Mouse (Mus musculus): ENCODE measurements at regions not wholly inside any gene's neighbourhood (a gene's known extent, or its start where the extent isn't known, plus 50 kb on each side); places are given as distances from the start of the nearest gene placed in this dataset.

DNA sequence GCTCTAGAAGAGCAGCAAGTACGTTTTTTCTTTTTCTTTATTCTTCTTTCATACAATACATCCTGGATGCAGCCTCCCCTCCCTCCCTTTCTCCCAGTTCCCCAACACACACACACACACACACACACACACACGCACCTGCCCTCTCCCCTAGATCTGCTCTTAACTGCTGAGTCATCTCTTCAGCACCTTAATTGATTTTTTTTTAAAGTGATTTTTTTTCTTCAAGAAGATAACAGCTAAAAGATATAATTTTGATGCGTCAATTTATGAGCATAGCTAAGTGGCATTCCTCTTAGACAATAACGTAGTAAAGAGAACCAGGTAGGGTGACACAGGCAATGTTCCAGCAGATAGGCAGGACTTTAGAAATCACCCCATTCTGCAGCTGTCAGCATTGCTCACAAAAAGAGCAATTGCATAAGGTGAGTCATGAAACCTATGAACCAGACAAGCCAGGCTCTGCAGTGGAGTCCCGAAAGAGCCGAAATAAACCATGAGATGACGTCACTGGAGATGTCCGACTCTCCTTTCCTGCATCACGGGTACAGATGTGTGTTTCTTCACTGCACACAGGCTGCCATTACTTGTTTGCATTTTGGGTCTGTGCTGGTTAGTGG lies 63.9 kb upstream of the Tnrc6a start:
- Histone ChIP-seq H3K4me3 (ENCODE audit: low read length) (no peak overlapping the region), H3K4me2 (ENCODE audit: low read length) (no peak overlapping the region), H3K4me1 (ENCODE audit: control insufficient read depth, insufficient read depth, low read depth, low read length) (peaks cover 11% of the 10 kb centered on the region), H3K9ac (ENCODE audit: low read depth, low read length) (no peak overlapping the region), H3K9me3 (ENCODE audit: control insufficient read depth, low read length) (no peaks in the 10 kb centered on the region), H3K27ac (ENCODE audit: low read depth, low read length) (no peak overlapping the region), H3K27me3 (replicated peaks; ENCODE audit: control insufficient read depth, insufficient read depth, low read length) (no peaks in the 10 kb centered on the region), H3K36me3 (ENCODE audit: control insufficient read depth, insufficient read depth, low read length) (no peaks in the 10 kb centered on the region)
- ATAC-seq, result no peak
- 85% methylated on average over 9 of the region's 9 CpGs for WGBS

DNA sequence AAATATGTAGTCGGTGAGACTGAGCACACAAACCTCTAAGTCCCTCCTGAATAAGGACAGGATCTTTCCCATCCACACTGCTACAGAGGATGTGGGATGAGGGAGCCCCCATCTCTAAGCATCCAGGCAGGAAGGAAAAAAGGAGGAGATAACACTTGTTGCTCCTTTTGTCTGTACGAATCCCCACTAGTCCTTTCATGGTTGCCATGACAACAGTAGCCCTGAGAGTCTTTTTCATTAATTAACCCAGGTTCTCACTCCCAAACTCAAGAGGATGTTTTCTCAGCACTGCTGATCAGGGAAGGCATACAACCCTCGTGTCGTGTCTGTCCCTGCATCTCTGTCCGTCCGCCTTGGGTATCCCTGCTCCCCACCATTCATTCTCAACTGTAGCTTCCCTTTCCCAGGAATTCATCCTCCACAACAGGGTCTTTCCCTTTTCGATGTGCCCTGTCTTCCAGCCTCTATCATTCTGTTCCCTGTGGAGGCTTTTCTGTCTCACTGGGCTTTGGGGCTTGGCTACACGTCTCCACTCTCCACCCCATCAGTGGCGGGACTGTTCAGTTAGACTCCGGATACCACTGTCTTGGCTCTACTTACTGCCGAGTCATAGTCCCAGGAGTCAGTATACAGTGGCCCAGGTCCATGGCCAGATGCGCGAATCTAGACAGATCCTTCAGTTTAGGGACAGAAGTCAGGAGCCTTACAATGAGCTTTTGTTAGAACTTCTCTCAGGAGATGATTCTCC lies 60.2 kb upstream of the Tnrc6a start:
- Histone ChIP-seq H3K4me2 (ENCODE audit: low read length) (peak overlapping the region; percentile 33; the same call in 1 of the 2 replicates), H3K9ac (ENCODE audit: low read depth, low read length) (no peak overlapping the region), H3K27ac (ENCODE audit: low read depth, low read length) (peak overlapping the region; percentile 14; the same call in 1 of the 2 replicates), H3K36me3 (ENCODE audit: control insufficient read depth, insufficient read depth, low read length) (no peaks in the 10 kb centered on the region), H3K9me3 (ENCODE audit: control insufficient read depth, low read length) (no peaks in the 10 kb centered on the region), H3K4me3 (ENCODE audit: low read length) (no peak overlapping the region), H3K4me1 (ENCODE audit: control insufficient read depth, insufficient read depth, low read depth, low read length) (peaks cover 13% of the 10 kb centered on the region), H3K27me3 (replicated peaks; ENCODE audit: control insufficient read depth, insufficient read depth, low read length) (no peaks in the 10 kb centered on the region)
- ATAC-seq, result peak; percentile 72
- WGBS, result 37% methylated on average over 13 of the region's 13 CpGs

DNA sequence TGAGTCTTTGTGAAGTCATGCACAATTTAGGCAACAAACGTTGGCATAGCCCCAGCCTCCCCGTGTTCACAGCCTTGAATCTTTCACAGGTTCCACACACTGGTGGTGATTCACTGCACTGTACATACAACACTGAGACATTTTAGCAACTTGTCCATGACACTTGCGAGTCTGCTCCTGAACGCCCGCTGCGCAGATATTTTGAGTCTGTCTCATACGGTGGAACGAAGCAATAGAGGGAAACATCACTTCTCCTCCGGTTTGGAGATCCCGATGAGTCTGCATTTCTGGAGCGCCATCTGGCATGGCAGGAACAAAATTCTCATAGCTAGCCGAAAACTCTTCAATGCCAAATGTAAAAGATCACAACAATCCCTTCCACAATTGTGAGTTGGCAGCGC lies 57.7 kb upstream of the Tnrc6a start:
- Histone ChIP-seq H3K27me3 (replicated peaks; ENCODE audit: control insufficient read depth, insufficient read depth, low read length) (no peaks in the 10 kb centered on the region), H3K9me3 (ENCODE audit: control insufficient read depth, low read length) (no peaks in the 10 kb centered on the region), H3K4me1 (ENCODE audit: control insufficient read depth, insufficient read depth, low read depth, low read length) (peaks cover 23% of the 10 kb centered on the region), H3K9ac (ENCODE audit: low read depth, low read length) (no peak overlapping the region), H3K36me3 (ENCODE audit: control insufficient read depth, insufficient read depth, low read length) (no peaks in the 10 kb centered on the region), H3K4me3 (ENCODE audit: low read length) (no peak overlapping the region), H3K27ac (ENCODE audit: low read depth, low read length) (no peak overlapping the region), H3K4me2 (ENCODE audit: low read length) (no peak overlapping the region)
- ATAC-seq, result no peak
- 83% methylated on average over 13 of the region's 13 CpGs for WGBS

DNA sequence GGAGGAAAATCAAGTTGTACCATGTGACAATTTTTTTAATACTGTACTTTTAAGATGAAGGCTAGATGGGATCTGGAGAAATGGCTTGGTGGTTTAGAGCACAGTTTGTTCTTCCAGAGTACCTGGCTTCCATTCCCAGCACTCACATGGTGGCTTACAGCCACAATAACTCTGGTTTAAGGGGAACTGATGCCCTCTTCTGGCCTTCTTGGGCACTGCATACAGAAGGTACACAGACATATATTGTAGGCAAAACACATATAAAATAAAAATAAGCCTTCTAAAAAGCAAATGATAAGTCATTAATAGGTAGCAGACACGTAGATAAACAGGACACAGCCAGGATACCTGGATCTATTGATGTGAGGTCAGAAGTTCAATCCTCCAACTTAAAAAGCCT lies 56.3 kb upstream of the Tnrc6a start:
- no peak overlapping the region for H3K4me3 ChIP-seq (ENCODE audit: low read length)
- no peak for ATAC-seq
- no peak overlapping the region for H3K27ac ChIP-seq (ENCODE audit: low read depth, low read length)
- no peak overlapping the region for H3K9ac ChIP-seq (ENCODE audit: low read depth, low read length)
- H3K9me3 ChIP-seq (ENCODE audit: control insufficient read depth, low read length), result no peaks in the 10 kb centered on the region
- no peak overlapping the region for H3K4me2 ChIP-seq (ENCODE audit: low read length)
- H3K36me3 ChIP-seq (ENCODE audit: control insufficient read depth, insufficient read depth, low read length), result no peaks in the 10 kb centered on the region
- H3K4me1 ChIP-seq (ENCODE audit: control insufficient read depth, insufficient read depth, low read depth, low read length), result peaks cover 23% of the 10 kb centered on the region
- H3K27me3 ChIP-seq (replicated peaks; ENCODE audit: control insufficient read depth, insufficient read depth, low read length), result no peaks in the 10 kb centered on the region
- WGBS, result 91% methylated on average over 1 of the region's 1 CpGs

DNA sequence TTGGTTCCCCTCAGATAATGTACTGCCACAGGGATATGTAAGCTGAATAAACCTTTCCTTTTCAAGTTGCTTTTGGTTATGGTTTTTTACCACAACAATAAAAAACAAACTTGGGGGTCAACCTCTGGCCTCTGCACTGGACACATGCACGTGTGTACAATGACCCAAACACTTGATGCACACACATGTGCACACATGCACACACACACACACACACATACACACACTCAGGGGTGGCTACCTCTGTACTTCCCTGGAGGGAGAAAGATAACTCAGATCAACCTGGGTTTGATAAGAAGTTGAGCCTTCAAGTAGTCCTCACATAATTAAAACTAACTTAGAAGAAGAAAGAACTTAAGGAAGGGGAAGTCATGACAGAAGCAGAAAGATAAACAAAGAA lies 55.4 kb upstream of the Tnrc6a start:
- Histone ChIP-seq H3K4me1 (ENCODE audit: control insufficient read depth, insufficient read depth, low read depth, low read length) (peaks cover 17% of the 10 kb centered on the region), H3K27ac (ENCODE audit: low read depth, low read length) (no peak overlapping the region), H3K4me2 (ENCODE audit: low read length) (no peak overlapping the region), H3K9me3 (ENCODE audit: control insufficient read depth, low read length) (no peaks in the 10 kb centered on the region), H3K9ac (ENCODE audit: low read depth, low read length) (no peak overlapping the region), H3K4me3 (ENCODE audit: low read length) (no peak overlapping the region), H3K36me3 (ENCODE audit: control insufficient read depth, insufficient read depth, low read length) (no peaks in the 10 kb centered on the region), H3K27me3 (replicated peaks; ENCODE audit: control insufficient read depth, insufficient read depth, low read length) (no peaks in the 10 kb centered on the region)
- no peak for ATAC-seq
- 61% methylated on average over 1 of the region's 1 CpGs for WGBS

DNA sequence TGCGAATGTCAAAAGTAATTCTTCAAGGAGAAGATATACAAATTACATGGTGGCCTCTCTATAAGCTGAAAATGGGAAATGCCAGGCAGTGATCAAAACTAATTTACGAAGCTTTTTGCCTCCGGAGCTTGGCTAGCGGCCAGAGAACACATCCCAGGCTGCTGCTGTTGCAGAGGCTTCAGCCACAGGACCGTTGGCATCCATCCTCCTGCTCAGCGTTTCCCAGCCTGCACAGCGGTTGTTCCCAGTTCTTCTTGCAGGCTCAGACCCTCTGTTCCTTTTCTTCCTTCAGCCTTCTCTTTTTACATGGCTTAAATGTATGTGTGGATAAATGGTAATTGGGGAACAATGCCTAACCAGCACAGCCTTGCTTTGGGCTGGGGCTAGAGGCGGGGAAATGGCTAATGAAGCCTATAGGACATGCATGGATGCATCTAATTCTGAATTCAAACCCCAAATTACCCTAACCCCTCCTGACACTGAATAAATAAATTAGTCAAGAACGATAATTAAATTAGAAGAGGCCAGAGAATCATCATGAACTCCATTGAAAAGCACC lies 54.9 kb upstream of the Tnrc6a start:
- Histone ChIP-seq H3K9me3 (ENCODE audit: control insufficient read depth, low read length) (no peaks in the 10 kb centered on the region), H3K9ac (ENCODE audit: low read depth, low read length) (0 out of 2 replicates have a peak overlapping the region, but pooled peaks have one; percentile 43), H3K4me2 (ENCODE audit: low read length) (peak overlapping the region; percentile 24), H3K27me3 (replicated peaks; ENCODE audit: control insufficient read depth, insufficient read depth, low read length) (no peaks in the 10 kb centered on the region), H3K4me1 (ENCODE audit: control insufficient read depth, insufficient read depth, low read depth, low read length) (peaks cover 12% of the 10 kb centered on the region), H3K27ac (ENCODE audit: low read depth, low read length) (peak overlapping the region; percentile 73), H3K36me3 (ENCODE audit: control insufficient read depth, insufficient read depth, low read length) (no peaks in the 10 kb centered on the region), H3K4me3 (ENCODE audit: low read length) (no peak overlapping the region)
- peak; percentile 85 for ATAC-seq
- WGBS, result 11% methylated on average over 9 of the region's 9 CpGs

DNA sequence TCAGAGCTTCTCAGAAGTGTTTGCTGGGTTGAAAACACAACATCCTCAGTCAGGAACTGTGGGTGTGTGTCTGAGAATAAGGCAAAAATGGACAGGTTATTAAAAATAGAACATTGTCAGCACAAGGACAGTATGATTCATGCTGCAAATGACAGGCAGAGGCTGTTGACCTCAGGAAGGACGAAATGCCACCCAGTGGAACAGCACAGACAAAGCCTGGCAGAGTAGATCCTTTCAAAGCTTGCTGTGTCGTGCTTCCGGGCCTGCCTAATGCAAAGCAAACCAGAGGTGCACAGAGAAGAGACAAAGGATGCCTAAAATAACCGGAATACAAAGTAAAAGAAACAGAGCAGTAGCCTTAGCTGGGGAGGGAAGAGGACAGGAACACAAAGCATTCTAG lies 54.4 kb upstream of the Tnrc6a start:
- Histone ChIP-seq H3K4me3 (ENCODE audit: low read length) (no peak overlapping the region), H3K9ac (ENCODE audit: low read depth, low read length) (0 out of 2 replicates have a peak overlapping the region, but pooled peaks have one; percentile 43), H3K9me3 (ENCODE audit: control insufficient read depth, low read length) (no peaks in the 10 kb centered on the region), H3K4me2 (ENCODE audit: low read length) (no peak overlapping the region), H3K27me3 (replicated peaks; ENCODE audit: control insufficient read depth, insufficient read depth, low read length) (no peaks in the 10 kb centered on the region), H3K4me1 (ENCODE audit: control insufficient read depth, insufficient read depth, low read depth, low read length) (peaks cover 12% of the 10 kb centered on the region), H3K36me3 (ENCODE audit: control insufficient read depth, insufficient read depth, low read length) (no peaks in the 10 kb centered on the region), H3K27ac (ENCODE audit: low read depth, low read length) (peak overlapping the region; percentile 73)
- ATAC-seq, result peak; percentile 46
- WGBS, result 12% methylated on average over 4 of the region's 4 CpGs

DNA sequence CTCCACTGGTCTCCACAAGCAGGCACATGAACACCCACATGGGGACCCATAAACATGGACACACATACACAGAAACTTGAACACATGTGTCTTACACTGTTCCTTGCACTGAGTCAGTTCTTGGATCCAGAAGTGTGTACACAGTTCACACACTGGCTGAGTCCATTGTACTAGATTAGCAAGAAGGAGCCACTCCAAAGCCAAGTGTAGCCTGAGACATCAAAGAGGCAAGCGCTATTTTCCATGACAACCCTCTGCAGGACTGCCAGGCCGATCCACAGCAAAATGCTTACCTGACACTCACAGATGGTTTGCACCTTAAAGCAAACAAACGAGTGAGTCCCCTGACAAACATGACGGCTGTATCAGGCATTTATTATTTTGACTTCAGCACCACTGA lies 52.8 kb upstream of the Tnrc6a start:
- ATAC-seq, result no peak
- Histone ChIP-seq H3K9me3 (ENCODE audit: control insufficient read depth, low read length) (no peaks in the 10 kb centered on the region), H3K4me1 (ENCODE audit: control insufficient read depth, insufficient read depth, low read depth, low read length) (peaks cover 12% of the 10 kb centered on the region), H3K27me3 (replicated peaks; ENCODE audit: control insufficient read depth, insufficient read depth, low read length) (no peaks in the 10 kb centered on the region), H3K9ac (ENCODE audit: low read depth, low read length) (no peak overlapping the region), H3K36me3 (ENCODE audit: control insufficient read depth, insufficient read depth, low read length) (no peaks in the 10 kb centered on the region), H3K27ac (ENCODE audit: low read depth, low read length) (no peak overlapping the region), H3K4me2 (ENCODE audit: low read length) (no peak overlapping the region), H3K4me3 (ENCODE audit: low read length) (no peak overlapping the region)
- 67% methylated on average over 4 of the region's 4 CpGs for WGBS
